Mouse (Mus musculus) common myeloid progenitor, adult 5-6 weeks (primary cell): ENCODE measurements around the gene Hlx. TPM values are rescaled to one million over a fixed set of nuclear protein-coding genes. Genes with fewer than 3 reads are reported as not detected.

Experiments
- ATAC-seq: replicated peaks from 2 replicates; pipeline ENCODE4 v1.8.0; 2016; ENCODE audit warnings: low read depth, mild to moderate bottlenecking, moderate TSS enrichment, inconsistent platforms; ENCODE audit not compliant: poor library complexity, severe bottlenecking
- total RNA-seq: library from RNA; stranded (forward); fragments of 200-1000, 187-1606 nt; gene quantifications from 2 replicates; pipeline ENCODE4 v1.2.3, GENCODE M21; 2017

Gene Hlx
- total RNA-seq, 1 experiment from 2014 or later = 10.8 TPM

DNA sequence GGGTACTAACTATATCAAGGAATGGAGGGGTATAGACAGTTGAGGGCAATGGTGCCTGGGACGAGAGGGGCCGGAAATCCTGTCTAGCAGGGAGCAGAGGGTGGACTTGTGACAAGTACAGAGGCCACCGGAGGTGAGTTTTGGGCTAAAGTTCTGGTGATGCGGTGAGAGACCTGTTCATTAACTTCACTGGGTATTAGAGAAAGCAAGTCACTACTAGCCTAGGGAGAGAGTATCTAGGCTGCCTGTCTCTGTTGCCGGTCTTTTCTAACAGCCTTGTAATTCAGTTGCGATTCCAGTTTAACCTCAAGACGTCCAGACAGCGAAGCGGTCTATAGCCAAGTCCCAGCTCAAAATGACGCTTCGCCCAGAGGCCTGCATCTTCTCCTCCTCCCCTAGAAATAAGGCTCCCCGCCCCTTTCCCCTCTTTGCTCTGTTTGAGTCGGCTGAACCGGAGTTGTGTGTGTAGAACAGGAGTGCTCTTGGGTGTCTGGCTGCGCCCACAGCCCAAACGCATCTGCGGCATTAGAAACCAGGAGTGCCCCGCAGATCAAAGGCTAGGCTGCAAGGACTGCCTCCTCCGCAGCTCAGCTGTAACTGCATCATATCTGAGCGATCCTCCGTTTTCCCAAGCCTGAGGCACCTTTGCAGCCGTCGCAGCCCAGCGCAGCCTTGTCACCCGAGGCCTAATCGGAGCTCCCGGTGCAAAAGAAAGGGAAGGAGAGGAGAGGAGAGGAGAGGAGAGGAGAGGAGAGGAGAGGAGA, 1.8 kb upstream of the Hlx start:
- no peak for ATAC-seq

DNA sequence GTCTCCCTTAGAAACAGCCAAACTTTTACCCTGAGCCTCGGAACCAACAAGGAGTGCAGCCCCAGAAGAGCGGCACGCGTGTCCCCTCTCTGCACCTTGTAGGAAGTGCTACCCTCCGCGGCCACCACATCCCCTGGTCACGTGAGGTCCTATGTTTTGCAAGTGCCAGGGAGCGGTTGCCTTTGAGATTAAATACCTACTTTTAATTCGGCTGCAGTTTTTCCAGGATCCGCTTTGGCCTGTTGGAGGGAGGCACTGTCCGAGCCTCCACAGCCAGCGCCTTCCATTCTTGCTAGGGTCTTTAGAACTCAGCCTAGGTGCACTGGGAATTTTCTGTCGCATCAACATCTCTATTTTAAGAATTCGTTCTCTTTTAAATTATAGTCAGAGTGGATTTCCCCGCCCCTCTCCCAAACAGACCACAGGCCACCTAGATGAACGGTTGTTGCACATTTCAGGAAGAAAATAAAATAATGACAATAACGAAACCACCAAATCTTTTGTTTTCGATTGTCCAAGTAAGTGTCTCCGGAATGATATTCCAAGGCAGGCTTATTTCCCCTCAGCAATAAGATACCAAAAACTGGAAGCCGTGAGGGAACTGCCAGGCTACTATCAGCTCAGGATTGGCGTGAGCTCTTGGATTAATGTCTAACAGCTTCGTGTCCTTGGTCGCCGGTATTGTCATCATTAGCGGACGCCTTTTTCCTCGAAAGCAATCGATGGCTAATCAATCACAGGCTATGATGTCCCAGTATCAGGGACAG, 1.1 kb upstream of the Hlx start:
- ATAC-seq = peak; percentile 37

DNA sequence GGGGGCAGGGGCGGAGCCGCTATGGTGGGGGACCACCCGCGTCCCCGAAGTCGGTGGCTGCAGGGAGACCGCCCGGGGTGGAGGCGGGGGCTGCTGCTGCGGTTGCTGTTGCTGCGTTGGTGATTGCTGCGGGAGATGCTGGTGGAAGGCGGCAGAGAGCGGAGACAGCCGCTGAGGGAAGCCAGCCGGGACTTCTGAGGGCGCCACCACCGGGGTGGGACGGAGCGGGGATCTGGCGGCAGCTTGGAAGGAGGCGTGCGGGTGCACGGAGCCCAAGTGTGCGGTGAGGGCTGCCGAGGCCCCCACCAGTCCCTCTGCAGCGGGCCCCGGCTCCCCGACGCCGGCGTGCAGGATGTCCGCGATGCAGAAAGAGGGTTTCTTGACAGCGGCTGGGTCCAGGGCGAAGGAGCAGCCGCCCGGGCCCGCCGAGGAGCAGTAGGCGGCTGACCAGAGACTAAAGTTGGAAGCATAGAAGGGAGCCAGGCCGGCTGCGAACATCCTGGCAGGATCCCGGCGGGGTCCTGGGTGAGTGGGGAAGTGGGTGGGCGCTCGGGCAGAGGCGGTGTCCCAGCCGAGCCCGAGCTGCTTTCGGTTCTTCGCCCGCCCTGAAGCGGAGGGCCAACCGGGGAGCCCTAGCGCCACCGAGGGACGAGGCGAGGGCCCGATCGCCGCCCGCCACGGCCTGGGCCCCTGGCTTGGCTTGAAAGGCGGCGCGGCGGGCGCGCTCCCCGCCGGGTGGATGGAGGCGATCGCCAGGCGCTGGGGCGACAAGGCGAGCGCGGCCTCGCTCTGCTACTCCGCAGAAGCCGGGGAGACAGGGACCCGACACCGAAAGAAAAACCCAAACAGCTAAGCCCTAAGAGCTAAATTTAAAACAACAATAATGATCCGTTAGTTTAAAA, 524 bp downstream of the Hlx start:
- ATAC-seq = no peak; the same call in 1 of the 2 replicates

DNA sequence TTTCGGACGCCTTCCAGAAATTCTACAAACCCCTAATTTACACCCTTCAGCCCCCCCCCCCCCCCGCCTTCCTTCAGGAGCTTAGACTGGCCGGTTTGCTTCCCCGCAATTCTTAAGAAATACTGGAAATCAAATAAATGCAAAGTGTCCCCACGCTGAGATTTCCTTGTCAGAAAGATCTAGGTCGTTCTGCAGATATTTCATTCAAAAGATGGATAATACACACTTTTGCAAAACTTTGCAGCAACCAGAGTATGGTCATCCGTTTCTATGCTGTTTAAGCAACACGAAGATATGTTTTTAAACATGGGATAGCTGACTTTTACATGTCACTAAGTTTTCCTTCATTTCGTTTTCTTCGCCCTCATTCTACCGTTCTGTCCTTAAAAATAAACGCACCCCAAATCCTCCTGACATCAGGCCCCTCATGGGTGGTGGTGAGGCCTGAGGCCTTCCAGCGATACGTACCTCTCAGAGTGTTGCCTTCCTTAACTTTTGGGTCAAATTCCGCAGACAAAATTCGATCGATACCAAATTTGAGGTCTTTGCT, 1.3 kb downstream of the Hlx start:
- no peak for ATAC-seq

DNA sequence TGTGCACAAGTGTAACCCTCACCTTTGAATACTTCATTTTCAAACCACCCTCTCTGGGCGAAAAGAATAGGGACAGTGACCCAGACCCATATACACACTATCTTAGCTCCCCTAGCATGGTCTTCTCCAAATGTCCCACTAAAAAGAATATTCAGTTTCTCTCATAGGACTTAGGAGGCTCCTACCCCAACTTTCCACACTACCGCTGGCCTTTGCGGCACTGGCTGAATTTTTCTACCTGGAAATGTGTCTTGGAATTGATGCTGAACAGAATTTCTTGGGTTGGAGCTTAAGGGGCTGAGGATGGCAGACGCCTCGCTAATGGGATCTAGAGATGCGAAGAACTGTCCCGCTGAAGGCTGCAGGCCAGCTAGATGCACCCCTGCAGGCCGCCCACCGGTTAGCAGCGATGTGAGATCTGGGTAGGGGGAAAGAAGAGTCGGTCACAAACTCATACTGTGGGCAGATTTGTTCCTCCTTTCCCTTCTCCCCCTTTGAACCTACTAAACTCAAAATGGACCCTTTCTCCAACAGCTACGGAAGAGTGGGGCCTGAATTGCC, 1.9 kb downstream of the Hlx start:
- ATAC-seq = no peak

DNA sequence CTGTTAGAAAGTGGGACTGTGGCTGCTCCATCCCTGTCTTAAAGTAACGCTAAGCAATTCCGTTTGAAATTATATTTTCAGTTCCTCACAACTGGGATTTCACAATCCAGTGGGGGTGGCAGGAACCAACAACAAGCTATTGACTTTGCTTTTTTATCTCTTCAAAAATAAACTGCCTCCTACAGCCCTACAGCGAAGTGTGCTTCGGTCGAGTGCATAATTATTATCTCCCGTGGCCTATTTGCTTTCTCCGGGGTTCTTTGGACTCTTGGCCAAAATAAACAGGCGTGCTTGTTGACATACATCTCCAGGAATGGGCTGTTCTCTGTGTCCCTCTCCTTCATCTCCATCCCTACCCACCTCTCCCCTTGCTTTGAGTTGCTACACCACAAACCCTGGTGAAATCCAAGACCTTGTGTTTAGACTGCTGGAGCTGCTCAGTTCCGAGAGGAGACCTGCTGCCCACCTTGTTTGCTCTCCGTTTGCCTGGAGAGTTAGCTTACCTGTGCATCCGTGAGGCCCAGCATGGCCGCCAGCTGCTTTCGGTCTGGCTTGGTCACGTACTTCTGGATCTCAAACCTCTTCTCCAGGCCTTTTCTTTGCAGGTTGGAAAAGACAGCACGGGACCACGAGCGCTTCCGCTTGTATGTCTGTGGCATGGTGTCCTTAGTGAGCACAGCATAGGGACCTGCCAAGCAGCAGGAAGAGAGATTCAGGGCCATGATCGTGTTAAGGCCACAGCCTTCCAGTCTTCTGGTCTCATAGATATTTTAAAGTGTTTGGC, 2.9 kb downstream of the Hlx start:
- no peak for ATAC-seq

DNA sequence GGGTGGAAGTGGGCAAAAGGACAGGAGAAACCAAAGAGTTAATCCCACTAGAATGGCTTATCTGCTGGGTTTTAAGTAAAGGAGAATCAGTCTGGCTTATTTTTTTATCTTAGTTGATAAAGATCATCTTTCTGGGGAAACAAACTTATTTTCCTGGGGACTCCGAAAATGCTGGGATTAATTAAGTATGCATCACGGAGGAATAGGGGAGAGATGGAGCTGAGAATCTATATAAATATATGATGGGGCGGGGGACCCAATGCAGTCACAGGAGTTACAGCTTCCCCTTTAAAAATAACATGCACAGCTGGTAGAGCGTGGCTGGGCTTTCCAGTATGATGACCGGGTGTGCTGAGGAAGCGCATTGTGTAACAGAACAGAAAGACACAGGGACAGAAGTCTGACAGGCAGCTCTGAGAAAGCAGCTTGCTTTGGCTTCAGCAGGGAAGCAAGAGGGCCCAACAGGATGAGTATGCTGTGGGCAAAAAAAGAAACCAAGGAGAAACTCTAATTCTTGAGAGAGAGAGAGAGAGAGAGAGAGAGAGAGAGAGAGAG, 3.8 kb downstream of the Hlx start:
- peak; percentile 30 for ATAC-seq

DNA sequence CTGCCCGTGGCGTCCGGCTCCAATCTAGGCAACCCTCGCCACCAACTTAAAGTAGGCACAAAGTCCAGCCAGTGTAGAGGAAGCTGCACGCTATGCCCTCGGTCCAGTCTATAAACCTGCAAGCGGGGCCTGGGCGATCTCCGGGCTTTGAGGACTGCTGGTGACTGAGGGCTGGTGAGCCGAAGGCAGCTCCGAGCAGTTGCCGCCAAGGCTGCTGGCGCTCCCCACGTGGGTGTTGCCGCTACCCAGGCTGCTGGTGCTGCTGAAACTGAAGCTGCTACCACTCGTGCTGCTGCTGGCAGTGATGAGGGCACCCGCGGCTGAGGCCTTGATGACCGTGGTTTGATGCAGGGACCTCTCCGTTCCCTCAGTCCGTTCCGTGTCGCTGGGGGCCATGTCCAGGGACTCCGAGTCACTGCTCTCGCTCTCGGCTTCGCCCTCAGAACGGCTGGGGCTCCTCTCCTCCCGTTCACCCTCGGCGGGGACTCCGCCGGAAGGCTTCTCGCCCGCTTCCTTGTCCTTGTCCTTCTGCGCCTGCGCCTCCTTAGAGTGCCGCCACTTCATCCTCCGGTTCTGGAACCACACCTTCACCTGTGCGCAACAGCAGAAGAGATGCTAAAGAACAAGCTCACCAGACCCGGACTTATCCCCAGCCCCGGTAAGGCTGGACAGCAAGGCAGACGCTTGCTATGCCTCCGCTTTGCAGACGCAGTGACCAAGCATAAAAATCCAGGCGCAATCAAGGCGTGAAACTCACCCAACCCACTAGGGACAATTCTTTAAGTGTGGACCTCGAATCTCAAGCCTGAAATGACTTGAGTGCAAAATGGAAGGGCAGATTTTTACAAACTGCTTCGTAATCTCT, 4.8 kb downstream of the Hlx start:
- ATAC-seq = no peak

DNA sequence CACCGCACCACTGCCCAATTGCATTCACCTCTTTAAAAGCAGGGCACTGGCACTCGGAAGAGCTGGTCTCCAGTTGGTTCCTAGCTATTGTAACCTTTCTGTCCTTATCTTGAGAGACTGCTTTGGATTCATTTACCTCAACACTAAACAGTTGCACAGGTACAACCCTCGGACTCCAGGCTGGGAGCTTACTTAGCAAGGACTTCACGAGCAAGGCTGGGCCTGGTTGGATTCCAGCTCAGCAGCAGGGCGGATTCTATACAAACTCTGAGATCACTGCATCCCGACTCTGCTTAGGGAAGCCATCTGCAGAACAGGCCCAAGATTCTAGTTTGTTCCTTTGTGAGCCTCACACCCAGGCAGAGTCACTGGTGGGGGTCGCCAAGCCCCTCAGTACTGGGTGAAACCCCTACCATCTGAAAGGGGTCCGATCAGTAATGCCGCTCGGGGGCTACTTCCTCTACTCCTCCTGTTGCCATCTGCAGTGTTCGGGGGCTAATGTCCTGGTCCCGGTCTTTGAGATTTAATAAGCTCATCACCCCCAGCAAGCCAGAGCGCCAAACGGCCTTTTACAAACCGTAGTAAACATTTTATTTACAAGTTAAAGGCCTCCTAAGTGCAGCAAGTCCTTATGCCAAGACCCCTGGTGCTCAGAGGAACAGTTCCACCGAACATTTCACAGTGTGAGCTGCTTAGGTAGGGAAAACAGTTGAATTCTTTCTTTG, 5.7 kb downstream of the Hlx start:
- no peak for ATAC-seq

DNA sequence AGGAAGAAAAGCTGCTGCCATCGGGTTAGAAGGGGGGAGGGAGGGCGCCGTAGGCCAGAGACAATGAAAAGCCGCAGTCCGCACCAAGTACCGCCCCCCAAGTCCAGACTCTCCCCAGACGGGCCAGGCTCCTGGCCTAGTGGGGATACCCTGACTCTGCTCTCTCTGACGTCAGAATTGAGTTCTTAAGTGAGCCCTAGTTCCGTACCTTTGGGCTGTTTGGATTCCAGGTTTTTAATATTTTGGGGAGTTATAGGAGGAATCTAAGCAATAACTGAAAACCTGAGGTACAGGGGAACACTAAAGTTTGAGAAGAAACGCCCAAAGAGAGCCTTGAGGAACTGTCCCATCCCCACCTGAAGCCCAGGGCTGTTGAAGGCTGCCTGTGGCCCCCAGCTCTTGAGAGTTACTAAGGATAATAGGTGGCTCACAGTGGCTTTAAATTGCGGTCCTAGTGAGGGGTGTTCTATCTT, 7.1 kb downstream of the Hlx start:
- no peak for ATAC-seq

DNA sequence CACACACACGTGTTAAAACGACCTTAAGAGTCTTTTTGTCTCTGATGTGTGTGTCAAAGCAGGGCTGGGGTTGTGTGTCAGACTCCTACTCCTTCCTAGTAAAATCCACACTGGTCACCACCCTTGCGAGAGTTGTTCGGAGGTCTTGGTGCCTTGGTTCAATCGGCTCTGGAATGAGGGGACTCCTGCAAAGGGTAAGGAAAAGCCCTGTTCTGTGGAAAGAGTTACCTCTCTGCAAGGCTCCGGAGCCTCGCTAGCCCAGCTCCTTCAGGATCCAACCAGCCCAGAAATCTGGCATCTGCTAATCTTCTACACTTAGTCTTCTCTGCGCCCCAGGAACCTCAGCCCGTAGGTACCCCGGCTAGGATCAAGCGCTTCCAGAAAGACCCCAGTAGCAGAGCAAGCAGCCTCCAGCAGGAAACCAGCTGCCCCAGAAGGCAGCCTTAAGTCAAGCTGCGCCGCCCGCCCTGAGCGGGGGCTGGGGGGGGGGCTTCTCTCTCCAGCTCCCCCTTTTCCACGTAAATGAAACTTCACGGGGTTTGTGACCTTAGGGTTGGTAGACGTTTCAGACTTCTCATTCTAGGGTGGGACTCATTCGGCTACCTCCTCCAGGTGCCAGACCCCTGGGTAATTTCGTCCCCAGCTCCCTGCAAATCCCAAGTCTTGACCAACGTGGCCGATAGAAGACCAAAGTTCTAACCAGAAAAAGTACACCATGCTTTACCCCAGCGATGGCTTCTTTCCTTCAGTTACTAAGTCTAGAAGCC, 7.7 kb downstream of the Hlx start:
- ATAC-seq = no peak

DNA sequence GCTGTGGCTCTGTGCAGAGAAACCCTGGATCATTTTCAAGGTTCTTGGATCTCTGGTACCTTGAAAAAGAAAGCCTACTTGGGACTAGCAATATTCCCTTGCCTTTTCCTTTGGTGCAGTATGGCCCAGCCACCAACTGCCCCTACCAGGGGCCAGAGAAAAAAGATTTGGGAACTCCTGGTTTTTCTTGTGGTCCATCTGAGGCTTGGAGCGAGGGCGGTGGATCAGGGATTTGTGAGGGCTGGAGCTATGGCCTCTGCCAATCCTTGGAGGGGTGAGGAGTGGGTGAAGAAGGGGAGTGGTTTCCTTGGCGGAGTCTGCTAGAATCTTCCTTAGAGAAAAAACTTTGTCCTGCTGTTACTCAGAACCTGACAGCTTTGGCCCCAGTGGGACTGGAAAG, 8.5 kb downstream of the Hlx start:
- no peak for ATAC-seq

DNA sequence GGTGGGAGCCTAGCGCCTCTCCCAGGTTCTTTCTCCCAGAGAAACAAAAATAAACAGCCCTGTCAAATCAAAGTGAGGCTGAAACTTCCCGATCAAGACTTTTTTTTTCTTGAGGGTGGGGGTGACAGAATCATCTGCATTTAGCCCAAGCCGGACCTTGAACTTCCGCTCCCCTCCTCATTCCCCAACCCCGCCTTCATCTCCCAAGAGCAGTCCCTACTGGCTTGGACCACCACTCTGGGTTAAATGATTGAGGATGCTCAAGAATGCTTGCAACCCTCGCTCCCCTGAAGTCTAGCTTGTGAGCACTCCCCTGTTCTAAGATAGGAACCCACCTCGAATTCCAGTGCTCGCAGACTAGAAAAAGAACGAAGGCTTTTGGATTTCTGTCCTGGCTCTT, 11.3 kb downstream of the Hlx start:
- no peak for ATAC-seq

DNA sequence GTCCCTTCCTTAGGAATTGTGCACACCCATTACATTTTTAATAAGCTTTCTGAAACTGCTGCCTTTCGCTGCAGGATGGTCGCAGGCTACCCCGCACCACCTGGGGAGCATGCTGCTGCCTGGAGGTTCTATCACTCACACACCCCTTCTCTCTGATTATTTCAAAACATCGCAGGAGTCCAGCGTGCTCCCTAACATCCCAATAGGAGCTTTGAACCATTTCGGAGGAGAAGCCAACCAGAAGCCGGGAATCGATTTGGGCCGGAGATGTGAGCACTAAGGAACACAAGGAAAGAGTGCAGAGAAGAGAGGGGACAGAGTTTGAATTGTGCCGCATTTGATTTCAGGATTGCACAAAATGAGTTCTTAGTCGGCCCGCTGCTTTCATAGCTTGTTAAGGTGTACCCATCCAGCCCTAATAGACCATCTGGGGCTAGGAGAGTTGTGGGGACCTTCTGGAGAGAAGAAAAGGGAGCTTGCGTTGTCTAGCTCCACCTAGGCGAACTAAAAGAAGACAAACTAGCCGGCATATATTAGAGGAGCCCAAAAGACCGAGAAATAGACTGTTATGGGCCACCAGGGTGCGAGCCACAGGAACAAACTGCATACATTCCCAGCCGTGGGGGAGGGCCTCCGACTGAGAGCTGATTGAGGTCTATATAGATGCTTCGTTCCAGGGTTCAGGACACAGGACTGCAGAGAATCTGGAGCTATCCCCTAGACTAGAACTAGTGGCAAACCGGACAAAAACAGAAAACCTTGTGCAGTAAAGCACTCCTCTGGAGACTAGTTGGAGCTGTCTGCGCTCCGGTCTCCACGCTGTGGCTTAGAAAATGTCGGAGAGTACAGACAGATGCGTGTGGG, 12.0 kb downstream of the Hlx start:
- ATAC-seq = peak; percentile 30; the same call in 1 of the 2 replicates

DNA sequence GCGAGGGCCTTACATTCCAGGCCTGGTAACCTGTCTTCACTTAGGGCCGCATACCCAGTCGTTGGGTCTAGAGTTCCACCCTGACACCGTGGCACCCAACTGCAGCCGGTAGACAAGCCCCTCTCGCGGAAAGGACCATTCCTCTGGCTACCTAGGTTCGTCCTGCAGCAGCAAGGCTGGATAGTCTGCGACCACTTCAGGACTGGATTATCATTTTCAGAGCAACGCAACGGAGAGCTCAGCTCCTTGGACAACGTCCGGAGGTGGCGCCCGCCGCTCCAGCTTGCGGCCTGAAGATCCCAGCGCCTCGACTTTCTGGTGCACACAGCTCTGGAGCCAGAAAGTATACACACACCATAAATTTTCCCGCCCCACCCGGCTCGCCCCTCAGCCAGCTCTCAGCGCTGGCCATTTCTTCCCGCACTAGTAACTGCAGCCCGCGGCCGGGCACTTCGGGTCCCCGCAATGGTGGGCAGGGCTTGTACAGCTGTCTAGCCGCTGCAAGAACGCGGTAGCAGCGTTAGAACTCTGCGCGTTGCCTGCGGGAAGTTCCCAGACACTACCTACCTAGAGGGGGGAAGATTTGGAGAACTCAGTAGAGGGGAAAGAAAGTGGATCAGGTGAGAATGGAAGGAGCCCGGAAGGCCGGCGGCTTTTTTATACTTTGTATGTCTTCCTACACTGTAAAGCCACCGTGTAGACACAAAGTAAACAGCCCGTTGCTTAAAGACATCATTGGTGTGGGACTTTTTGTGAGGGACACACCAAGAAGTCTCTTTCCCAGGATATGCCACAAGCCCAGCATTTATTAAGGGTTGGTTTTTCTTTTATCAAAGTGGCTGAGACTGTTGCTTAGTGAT, 13.9 kb downstream of the Hlx start:
- peak; percentile 31 for ATAC-seq
